Mouse (Mus musculus): ENCODE results near the gene Lingo3. TPM values are rescaled to one million over a fixed set of nuclear protein-coding genes. Genes with fewer than 3 reads are reported as not detected.

Lingo3 gene
- total and polyA plus RNA-seq, 3 experiments, result not detected

DNA sequence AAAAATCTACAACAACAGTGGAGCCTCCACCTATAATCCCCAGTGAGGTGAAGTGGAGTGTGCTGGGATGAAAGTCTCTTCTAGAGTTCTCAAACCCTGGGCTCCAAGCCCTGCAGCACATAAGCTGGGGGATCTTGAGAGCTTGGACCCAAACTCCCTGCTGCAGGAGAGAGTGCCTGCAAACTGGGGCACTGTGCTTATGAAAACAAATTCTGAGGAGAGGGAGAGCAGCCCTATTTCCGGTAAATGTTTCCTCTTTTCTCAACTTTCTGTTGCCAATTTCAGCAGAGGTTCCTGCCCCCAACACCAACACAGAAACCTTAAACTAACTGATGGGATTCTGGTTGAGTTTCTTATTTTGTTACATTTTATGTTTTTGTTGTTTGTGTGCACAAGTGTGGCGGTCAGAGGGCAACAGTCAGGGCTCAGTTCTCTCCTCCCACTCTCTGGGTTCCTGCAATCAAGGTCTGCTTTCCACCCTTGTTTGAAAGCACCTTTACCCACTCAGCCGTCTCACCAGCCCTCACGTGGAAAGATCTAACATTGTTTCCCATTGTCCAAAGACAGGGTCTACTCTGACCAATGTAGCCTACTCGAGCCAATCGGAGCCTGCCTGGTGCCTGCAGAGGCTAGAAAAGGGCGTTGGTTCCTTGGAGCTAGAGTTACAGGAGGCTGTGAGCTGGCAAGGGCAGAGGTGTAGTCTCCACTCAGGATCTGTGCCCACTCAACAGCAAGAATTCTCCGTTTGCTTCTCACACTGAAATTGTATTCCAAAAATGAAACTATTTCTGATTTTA, 19.8 kb downstream of the Lingo3 start:
- Histone ChIP-seq H3K79me2 (ENCODE audit: control insufficient read depth, insufficient read depth, low read length, poor library complexity) (peaks cover 20% of the 10 kb centered on the region), H3K9me3 (replicated peaks; ENCODE audit: insufficient read depth, low read length) (no peaks in the 10 kb centered on the region), H3K9ac (ENCODE audit: control insufficient read depth, low read depth, low read length, poor library complexity, severe bottlenecking) (peak overlapping the region; percentile 53), H3K27ac (ENCODE audit: control insufficient read depth, low read depth, low read length) (peak overlapping the region; percentile 76), H3K4me3 (ENCODE audit: control insufficient read depth in 1 of 2, insufficient read depth in 1 of 2, low read depth in 2 of 2, low read length in 2 of 2) (peak overlapping the region; percentile 41 to 69), H3K27me3 (ENCODE audit: control insufficient read depth in 1 of 2, insufficient read depth in 2 of 2, low read length in 2 of 2) (no peaks in the 10 kb centered on the region), H3K36me3 (ENCODE audit: control insufficient read depth in 1 of 2, insufficient read depth in 2 of 2, low read length in 2 of 2) (peaks cover 0 to 20% of the 10 kb centered on the region in 2 experiments; a peak in 2 of 4 replicates), H3K4me1 (ENCODE audit: control insufficient read depth in 1 of 2, insufficient read depth in 2 of 2, low read length in 2 of 2) (peaks cover 7 to 25% of the 10 kb centered on the region in 2 experiments; a peak in 3 of 4 replicates)
- peak; percentile 74 for DNase-seq (ENCODE audit: low read depth, low spot score)
- TF ChIP-seq RAD21 (IDR thresholded peaks at IDR 0.05; ENCODE audit: low read depth, low read length) (no peak), POLR2A (IDR thresholded peaks at IDR 0.05; ENCODE audit: control insufficient read depth in 1 of 2, insufficient read depth in 1 of 2, low read depth in 1 of 2, low read length in 2 of 2, poor library complexity in 1 of 2) (peak; percentile 33 to 43; a peak in 1 of 4 replicates), TCF12 (IDR thresholded peaks at IDR 0.05; ENCODE audit: low read depth, low read length) (no peak), SIN3A (IDR thresholded peaks at IDR 0.05; ENCODE audit: low read length) (peak; percentile 39), MAZ (IDR thresholded peaks at IDR 0.05; ENCODE audit: low read depth, low read length) (0 out of 2 replicates have a peak, but pooled peaks have one; percentile 23), KAT2A (conservative IDR thresholded peaks at IDR 0.05; ENCODE audit: low read depth, low read length) (no peak), RCOR1 (IDR thresholded peaks at IDR 0.05; ENCODE audit: low read depth, low read length) (0 out of 2 replicates have a peak, but pooled peaks have one; percentile 23), TBP (IDR thresholded peaks at IDR 0.05; ENCODE audit: low read depth, low read length) (peak; percentile 16), ZMIZ1 (IDR thresholded peaks at IDR 0.05; ENCODE audit: low read depth, low read length) (peak; percentile 67), ETS1 (IDR thresholded peaks at IDR 0.05; ENCODE audit: low read depth, low read length) (no peak), MAX (IDR thresholded peaks at IDR 0.05; ENCODE audit: low read length) (no peak; the same call in 1 of the 2 replicates), NELFE (IDR thresholded peaks at IDR 0.05; ENCODE audit: low read depth, low read length) (peak; percentile 36; the same call in 1 of the 2 replicates), CHD1 (IDR thresholded peaks at IDR 0.05; ENCODE audit: low read depth, low read length) (0 out of 2 replicates have a peak, but pooled peaks have one; percentile 31), MYC (IDR thresholded peaks at IDR 0.05; ENCODE audit: low read depth, low read length) (peak; percentile 24; the same call in 1 of the 2 replicates), ZKSCAN1 (IDR thresholded peaks at IDR 0.05; ENCODE audit: low read depth, low read length) (0 out of 2 replicates have a peak, but pooled peaks have one; percentile 12), EP300 (IDR thresholded peaks at IDR 0.05; ENCODE audit: low read depth in 1 of 2, low read length in 2 of 2) (peak in 1 of 2 experiments; percentile 40; a peak in 1 of 4 replicates), MEF2A (IDR thresholded peaks at IDR 0.05; ENCODE audit: extremely low read depth, insufficient replicate concordance, low read depth, low read length, poor library complexity, severe bottlenecking) (no peak), ELF1 (IDR thresholded peaks at IDR 0.05; ENCODE audit: low read depth, low read length) (peak; percentile 60; the same call in 1 of the 2 replicates)

- Histone ChIP-seq H3K27me3 (ENCODE audit: control insufficient read depth in 1 of 2, insufficient read depth in 2 of 2, low read length in 2 of 2) (no peaks in the 10 kb centered on the region), H3K4me1 (ENCODE audit: control insufficient read depth in 1 of 2, insufficient read depth in 2 of 2, low read length in 2 of 2) (peaks cover 7 to 26% of the 10 kb centered on the region in 2 experiments), H3K9me3 (replicated peaks; ENCODE audit: insufficient read depth, low read length) (no peaks in the 10 kb centered on the region), H3K79me2 (ENCODE audit: control insufficient read depth, insufficient read depth, low read length, poor library complexity) (peaks cover 17% of the 10 kb centered on the region), H3K4me3 (ENCODE audit: control insufficient read depth in 1 of 2, insufficient read depth in 1 of 2, low read depth in 2 of 2, low read length in 2 of 2) (no peak overlapping the region), H3K36me3 (ENCODE audit: control insufficient read depth in 1 of 2, insufficient read depth in 2 of 2, low read length in 2 of 2) (peaks cover 0 to 20% of the 10 kb centered on the region in 2 experiments; a peak in 2 of 4 replicates), H3K9ac (ENCODE audit: control insufficient read depth, low read depth, low read length, poor library complexity, severe bottlenecking) (no peak overlapping the region), H3K27ac (ENCODE audit: control insufficient read depth, low read depth, low read length) (no peak overlapping the region)
- TF ChIP-seq CTCF (IDR thresholded peaks at IDR 0.05 in 2 of 3, conservative IDR thresholded peaks at IDR 0.05 in 1 of 3; ENCODE audit: control insufficient read depth in 1 of 3, insufficient read depth in 1 of 3, low read depth in 2 of 3, low read length in 3 of 3, poor library complexity in 1 of 3, severe bottlenecking in 1 of 3), result 0 out of 6 replicates have a peak, but pooled peaks of 1 of the 3 experiments have one; percentile 6
- TF ChIP-seq GABPA (IDR thresholded peaks at IDR 0.05; ENCODE audit: low read depth, low read length), result no peak
- TF ChIP-seq ZC3H11A (IDR thresholded peaks at IDR 0.05; ENCODE audit: low read depth, low read length), result no peak
- TF ChIP-seq CHD1 (IDR thresholded peaks at IDR 0.05; ENCODE audit: low read depth, low read length), result 0 out of 2 replicates have a peak, but pooled peaks have one; percentile 18
- no peak for TF ChIP-seq POLR2AphosphoS5 (IDR thresholded peaks at IDR 0.05; ENCODE audit: borderline replicate concordance, low read depth, low read length)
- TF ChIP-seq POLR2A (IDR thresholded peaks at IDR 0.05; ENCODE audit: control insufficient read depth in 1 of 2, insufficient read depth in 1 of 2, low read depth in 1 of 2, low read length in 2 of 2, poor library complexity in 1 of 2), result no peak
- DNase-seq (ENCODE audit: low read depth, low spot score), result no peak
Observed at GRCm38 (mm10) chr10:80823316-80823715, 20.5 kb downstream of the Lingo3 start.

Measured in MEL (cell line).